Mouse (Mus musculus) thymus, adult 2 months (tissue): ENCODE measurements around the gene Cdk14. TPM values are rescaled to one million over a fixed set of nuclear protein-coding genes. Genes with fewer than 3 reads are reported as not detected.
"Not testable (repeated sequence)": the region's sequence is repeated elsewhere in the genome, so short reads cannot be mapped to it uniquely, and the experiment has no call there.

Experiments used
- DNase-seq: peaks from one replicate; pipeline ENCODE4 v3.0.0; 2021
- H3K27ac ChIP-seq: fragments of 200-500 bp; 2 replicates; pipeline ENCODE4 v1.5.1; 2012; ENCODE audit warnings: low read length, control low read depth; ENCODE audit not compliant: control insufficient read depth, insufficient read depth
- H3K27me3 ChIP-seq: fragments of 200-500 bp; 2 replicates; pipeline ENCODE4 v1.6.1; 2012; ENCODE audit warnings: mild to moderate bottlenecking, low read length, moderate library complexity, mixed read lengths; ENCODE audit not compliant: control insufficient read depth, insufficient read depth
- H3K36me3 ChIP-seq: fragments of 200-500 bp; 2 replicates; pipeline ENCODE4 v1.6.1; 2012; ENCODE audit warnings: mild to moderate bottlenecking, low read length, moderate library complexity; ENCODE audit not compliant: control insufficient read depth, insufficient read depth
- H3K4me1 ChIP-seq: fragments of 200-500 bp; replicated peaks from 2 replicates; pipeline ENCODE4 v1.6.1; 2012; ENCODE audit warnings: low read length; ENCODE audit not compliant: control insufficient read depth, insufficient read depth
- H3K4me3 ChIP-seq: fragments of 200-500 bp; 2 replicates; pipeline ENCODE4 v1.5.1; 2012; ENCODE audit warnings: mild to moderate bottlenecking, low read length, control low read depth, moderate library complexity; ENCODE audit not compliant: control insufficient read depth, insufficient read depth
- CTCF ChIP-seq: fragments of 200-500 bp; IDR thresholded peaks from 2 replicates; pipeline ENCODE4 v1.5.1; 2012; ENCODE audit warnings: mild to moderate bottlenecking, control low read depth, low read length, moderate library complexity, borderline replicate concordance; ENCODE audit not compliant: control insufficient read depth, poor library complexity, insufficient read depth; ENCODE audit errors: extremely low read depth
- POLR2A ChIP-seq: fragments of 200-500 bp; IDR thresholded peaks from 2 replicates; pipeline ENCODE4 v1.6.1; 2012; ENCODE audit warnings: mild to moderate bottlenecking, low read length, control low read depth, moderate library complexity; ENCODE audit not compliant: control insufficient read depth, poor library complexity, insufficient read depth; ENCODE audit errors: extremely low read depth
- WGBS: fragments of 180-500 bp; shearing (Covaris S2); methylation state at CpG from one replicate; pipeline ENCODE4 v1.1.7; 2018; 5-methylcytosine and 5-hydroxymethylcytosine counted together
- polyA plus RNA-seq: library from polyadenylated mRNA; depleted of rRNA; stranded (reverse); fragments of >200 nt; gene quantifications from 2 replicates; pipeline ENCODE4 v1.2.3, GENCODE M21; 2012

The Cdk14 gene
- polyA plus RNA-seq, 1 experiment = 0.90 TPM

- WGBS = 98% methylated on average over 5 of the region's 5 CpGs
Measured at GRCm38 (mm10) chr5:5242704-5243103, 177.4 kb downstream of the Cdk14 start.

DNA sequence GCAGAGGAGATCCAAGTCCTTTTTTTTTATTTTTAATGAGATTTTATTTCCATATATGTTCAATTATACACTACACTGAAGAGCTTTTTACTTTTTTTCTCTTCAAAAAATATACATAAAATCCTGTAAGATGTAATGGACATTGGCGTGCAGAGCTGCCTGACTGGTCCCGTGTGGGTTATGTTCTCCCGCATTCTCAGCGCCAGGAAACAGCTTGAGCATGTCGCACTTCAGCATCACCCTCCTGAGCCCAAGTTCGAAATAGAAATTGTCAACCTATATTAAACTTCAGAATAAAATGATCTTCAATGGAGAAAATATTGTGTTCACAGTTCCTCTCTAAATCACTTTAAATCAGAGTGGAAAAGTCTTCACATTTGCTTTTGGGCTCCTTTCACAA, 179.0 kb downstream of the Cdk14 start:
- WGBS = 95% methylated on average over 6 of the region's 6 CpGs
- no peak overlapping the region for H3K27ac ChIP-seq
- no peak overlapping the region for H3K4me3 ChIP-seq
- H3K27me3 ChIP-seq = no peaks in the 10 kb centered on the region
- no peak for DNase-seq
- H3K4me1 ChIP-seq = no peaks in the 10 kb centered on the region
- no peaks in the 10 kb centered on the region for H3K36me3 ChIP-seq
- TF ChIP-seq CTCF (no peak), POLR2A (no peak)

More at GRCm38 (mm10) chr5:5242704-5243103, 177.4 kb downstream of the Cdk14 start:
- no peak for DNase-seq
- Histone ChIP-seq H3K27ac (no peak overlapping the region), H3K4me1 (no peaks in the 10 kb centered on the region), H3K4me3 (no peak overlapping the region), H3K27me3 (no peaks in the 10 kb centered on the region), H3K36me3 (no peaks in the 10 kb centered on the region)
- TF ChIP-seq POLR2A = no peak
- TF ChIP-seq CTCF = no peak

GRCm38 (mm10) chr5:5240121-5240520, 180.0 kb downstream of the Cdk14 start:
- DNase-seq = no peak
- no peak overlapping the region for H3K27ac ChIP-seq
- H3K36me3 ChIP-seq = no peaks in the 10 kb centered on the region
- no peaks in the 10 kb centered on the region for H3K4me1 ChIP-seq
- no peaks in the 10 kb centered on the region for H3K27me3 ChIP-seq
- TF ChIP-seq POLR2A = no peak
- TF ChIP-seq CTCF = no peak
- WGBS = 100% methylated on average over 3 of the region's 3 CpGs
- no peak overlapping the region for H3K4me3 ChIP-seq

DNA sequence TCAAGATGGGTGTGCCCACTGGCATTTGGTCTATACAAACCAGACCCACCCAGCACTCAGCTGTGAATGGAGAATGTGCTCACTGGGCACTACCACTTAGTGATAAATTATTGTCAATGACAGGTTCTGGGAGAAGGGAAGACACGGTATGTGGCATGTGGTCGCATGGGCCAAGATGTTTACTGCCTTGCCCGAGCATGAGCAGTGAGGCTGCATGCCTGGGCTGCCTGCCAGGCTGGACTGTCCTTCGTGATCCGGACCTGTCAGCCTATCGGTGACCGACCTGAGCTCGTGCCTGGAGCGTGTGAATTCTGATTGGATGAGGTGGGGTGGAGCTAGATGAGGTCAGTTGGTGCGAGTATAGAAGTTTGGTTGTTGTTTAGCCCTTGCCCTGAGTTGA, 185.2 kb downstream of the Cdk14 start:
- H3K4me1 ChIP-seq, H3K36me3 ChIP-seq, DNase-seq, H3K27me3 ChIP-seq, H3K4me3 ChIP-seq, H3K27ac ChIP-seq: not testable (repeated sequence)
- 97% methylated on average over 10 of the region's 10 CpGs for WGBS

DNA sequence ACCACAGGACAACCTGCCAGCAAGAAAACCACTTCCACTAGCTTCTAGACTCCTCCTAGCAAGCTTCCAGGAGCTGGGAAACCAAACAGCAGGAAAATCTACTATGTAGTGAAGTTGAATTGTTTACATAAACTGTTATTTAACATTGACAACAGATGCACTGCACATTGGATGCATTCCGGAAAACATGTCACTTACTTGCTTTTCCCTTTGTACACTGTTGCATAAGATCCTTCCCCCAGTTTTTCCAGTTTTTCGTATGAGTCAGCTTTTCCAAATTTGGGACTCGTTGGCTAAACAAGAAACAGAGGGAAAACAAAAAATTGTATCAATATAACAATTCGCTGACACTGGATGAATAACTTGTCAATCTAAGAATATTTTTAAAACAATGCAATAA, 193.1 kb downstream of the Cdk14 start:
- Histone ChIP-seq H3K36me3 (no peaks in the 10 kb centered on the region), H3K4me1 (no peaks in the 10 kb centered on the region), H3K4me3 (no peak overlapping the region), H3K27ac (no peak overlapping the region), H3K27me3 (no peaks in the 10 kb centered on the region)
- no peak for DNase-seq
- TF ChIP-seq CTCF (no peak), POLR2A (no peak)
- WGBS = 95% methylated on average over 4 of the region's 4 CpGs

DNA sequence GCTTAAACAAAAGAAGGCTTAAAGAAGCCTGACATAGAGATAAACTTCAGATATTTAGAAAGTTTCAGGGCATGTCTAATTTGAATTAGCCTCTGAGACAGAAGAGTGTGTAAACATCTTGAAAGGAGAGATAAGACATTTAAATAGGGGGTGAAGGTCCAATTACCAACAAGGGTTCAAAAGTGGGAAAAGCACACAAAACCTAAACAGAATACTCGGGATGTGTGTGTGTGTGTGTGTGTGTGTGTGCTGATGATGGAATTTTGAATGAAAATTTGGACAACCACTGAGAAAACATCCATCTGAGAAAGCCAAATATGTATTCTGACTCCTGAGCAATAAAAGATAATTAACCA, 208.4 kb downstream of the Cdk14 start:
- DNase-seq = no peak
- no peak for TF ChIP-seq POLR2A
- TF ChIP-seq CTCF = no peak
- no peak overlapping the region for H3K4me3 ChIP-seq
- WGBS = 94% methylated on average over 1 of the region's 1 CpGs
- no peaks in the 10 kb centered on the region for H3K4me1 ChIP-seq
- H3K27me3 ChIP-seq = no peaks in the 10 kb centered on the region
- no peak overlapping the region for H3K27ac ChIP-seq
- H3K36me3 ChIP-seq = no peaks in the 10 kb centered on the region

DNA sequence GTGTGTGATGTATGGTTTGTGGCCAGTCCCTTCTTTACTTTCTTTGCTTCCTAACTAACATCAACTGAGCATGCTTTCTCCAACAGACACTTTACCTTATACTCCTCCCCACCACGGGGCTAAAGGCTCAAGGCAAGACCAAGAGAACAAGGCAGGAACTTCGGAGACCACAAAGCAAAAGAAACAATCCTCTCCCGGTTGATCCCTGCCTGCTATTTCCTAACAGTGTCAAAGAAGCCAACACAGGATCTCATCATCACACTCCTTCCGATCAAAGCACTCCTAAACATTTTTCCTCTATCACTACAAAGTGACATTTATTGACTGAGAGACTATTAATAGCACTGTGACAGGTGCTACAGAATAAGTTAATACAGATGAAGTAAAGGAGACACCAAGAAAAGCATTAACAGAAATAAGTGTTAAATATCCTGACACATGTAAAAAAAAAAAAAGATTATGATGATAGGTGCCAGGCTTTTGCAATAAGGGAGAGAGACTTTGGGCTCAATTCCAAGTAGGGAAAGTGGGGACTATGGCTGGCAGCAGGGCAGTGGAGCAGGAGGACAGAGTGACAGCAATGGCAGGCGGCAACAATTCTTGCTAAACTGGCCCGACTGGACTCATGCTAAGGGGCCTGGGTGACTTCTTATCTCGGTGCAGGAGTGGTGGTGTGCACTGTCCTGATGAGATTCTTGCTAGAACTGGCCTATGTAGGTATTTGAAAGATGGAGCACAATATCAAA, 208.9 kb downstream of the Cdk14 start:
- Histone ChIP-seq H3K4me1 (no peaks in the 10 kb centered on the region), H3K27ac (no peak overlapping the region), H3K27me3 (no peaks in the 10 kb centered on the region), H3K36me3 (no peaks in the 10 kb centered on the region), H3K4me3 (no peak overlapping the region)
- no peak for DNase-seq
- TF ChIP-seq CTCF (no peak), POLR2A (no peak)
- WGBS = 75% methylated on average over 7 of the region's 7 CpGs
